In genomic region chr5:122716793-122717192, GRCm38 (mm10) we compare ENCODE assay signal across 20 mouse cellular contexts. TPM values are rescaled to one million over a fixed set of nuclear protein-coding genes. Genes with fewer than 3 reads are reported as not detected.
A peak's percentile ranks its signal among the peaks of the same experiment; 100 is the strongest.
DNase-seq lines count a peak whose midpoint lies in the region; ATAC-seq and TF ChIP-seq lines count a peak whose summit lies in the region.
"Had no signal": no experiment of that assay in that cellular context is flagged by ENCODE, and none has a peak within 500 bp of the region (broad histone marks: within the 10 kb centered on the region; RNA-seq: fewer than 3 reads in every experiment).

No protein-coding gene starts in this region.

- intact Hi-C loops in left cerebral cortex, adult 2 months (cut with DNase I), result no loop called here

- no peaks in the 10 kb centered on the region for H3K4me1 ChIP-seq in ES-Bruce4 (ENCODE audit: control insufficient read depth, insufficient read depth, low read length)
- H3K4me1 ChIP-seq: embryonic facial prominence, embryonic 13.5 days; heart, embryonic 10.5 days; liver, embryonic 15.5 days; neural tube, embryonic 13.5 days had no signal

- peaks cover 6% of the 10 kb centered on the region; the same call in 1 of the 2 replicates for H3K9me3 ChIP-seq in ES-Bruce4 (replicated peaks; ENCODE audit: control insufficient read depth, insufficient read depth, low read length, poor library complexity, severe bottlenecking)
- H3K9me3 ChIP-seq: embryonic facial prominence, embryonic 13.5 days; heart, embryonic 10.5 days; liver, embryonic 15.5 days; neural tube, embryonic 13.5 days had no signal

- H3K27ac ChIP-seq in left cerebral cortex, adult 2 months, result no peak overlapping the region
- no peak overlapping the region for H3K27ac ChIP-seq in ES-Bruce4 (ENCODE audit: insufficient read depth, low read length)
- H3K27ac ChIP-seq: embryonic facial prominence, embryonic 13.5 days; heart, embryonic 10.5 days; liver, embryonic 15.5 days; neural tube, embryonic 13.5 days had no signal

- H3K27me3 ChIP-seq in ES-Bruce4 (ENCODE audit: control insufficient read depth, insufficient read depth, low read length, poor library complexity, severe bottlenecking), result no peaks in the 10 kb centered on the region
- H3K27me3 ChIP-seq: embryonic facial prominence, embryonic 13.5 days; liver, embryonic 15.5 days; neural tube, embryonic 13.5 days had no signal

- TF ChIP-seq EP300 in ES-Bruce4 (IDR thresholded peaks at IDR 0.05; ENCODE audit: insufficient read depth, low read depth, low read length), result no peak

- no peak overlapping the region for H3K9ac ChIP-seq in ES-Bruce4 (ENCODE audit: low read depth, poor library complexity, severe bottlenecking)
- H3K9ac ChIP-seq: embryonic facial prominence, embryonic 13.5 days; liver, embryonic 15.5 days; neural tube, embryonic 13.5 days had no signal

- TF ChIP-seq CTCF in left cerebral cortex, adult 2 months (IDR thresholded peaks at IDR 0.05), result peak; percentile 14
- TF ChIP-seq CTCF in ES-Bruce4 (IDR thresholded peaks at IDR 0.05; ENCODE audit: low read depth, low read length), result peak; percentile 19

- no peak for ATAC-seq in CD4-positive, CD25-positive, alpha-beta regulatory T cell, adult 4 months
- peak; percentile 60; the same call in 1 of the 2 replicates for ATAC-seq in erythroblast, adult 5-6 weeks (replicated peaks; ENCODE audit: low FRiP score, poor library complexity, severe bottlenecking)
- ATAC-seq: hindbrain, embryonic 16.5 days had no signal

- no peaks in the 10 kb centered on the region for H3K36me3 ChIP-seq in ES-Bruce4 (ENCODE audit: control insufficient read depth, insufficient read depth, low read length, poor library complexity, severe bottlenecking)
- H3K36me3 ChIP-seq: embryonic facial prominence, embryonic 13.5 days; neural tube, embryonic 13.5 days had no signal

- TF ChIP-seq POLR2A in ES-Bruce4 (IDR thresholded peaks at IDR 0.05; ENCODE audit: insufficient read depth, low read length), result no peak

- H3K4me3 ChIP-seq in left cerebral cortex, adult 2 months, result no peak overlapping the region
- H3K4me3 ChIP-seq in ES-Bruce4 (ENCODE audit: low read depth, low read length), result no peak overlapping the region
- H3K4me3 ChIP-seq: embryonic facial prominence, embryonic 13.5 days; heart, embryonic 10.5 days; liver, embryonic 15.5 days; neural tube, embryonic 13.5 days had no signal

- peak; percentile 36 for DNase-seq in CD4-positive, CD25-positive, alpha-beta regulatory T cell, adult 2 months (ENCODE audit: low read depth, low spot score)
- DNase-seq in left cerebral cortex, adult 2 months (ENCODE audit: extremely low spot score in 1 of 2, low spot score in 2 of 2), result no peak
- DNase-seq in left cerebral cortex, adult 9 months (ENCODE audit: low spot score in 2 of 2), result no peak
- no peak for DNase-seq in frontal cortex, postnatal 14 days (ENCODE audit: low spot score in 2 of 2)
- DNase-seq in MN1 (ENCODE audit: low spot score), result no peak
- DNase-seq: adrenal gland, postnatal 36 days; cerebellum, adult 8-10 months; gastrocnemius, postnatal 25 days; heart, postnatal 14 days; lung, postnatal 4 days; spleen, adult 18-20 months; thymus, postnatal 25 days had no signal

RNA-seq across cellular contexts. Expression of gene P2rx4, which starts 9.4 kb away (rescaled TPM):
- polyA plus RNA-seq in CD4-positive, CD25-positive, alpha-beta regulatory T cell, adult 4 months (2017; shearing (Covaris generic)), result 10 to 100 TPM; 41.2 to 68.7 TPM
- 10 to 100 TPM; 19.3 to 20.1 TPM for total RNA-seq in left cerebral cortex, adult 2 months (2021)
- 21.0 and 25.8 TPM in 2 replicates for polyA plus RNA-seq in ES-Bruce4 (2011; ENCODE audit: insufficient read depth, insufficient read length, low read depth, missing spikeins)
- 7.9 and 20.8 TPM in 2 replicates for total RNA-seq in erythroblast, adult 5-6 weeks (2015; ENCODE audit: low replicate concordance)
- 5.0 and 8.6 TPM in 2 replicates for total RNA-seq in erythroblast, adult 5-6 weeks (2017; ENCODE audit: low replicate concordance)
